Mouse (Mus musculus): ENCODE data around the gene Tmem140. TPM values are rescaled to one million over a fixed set of nuclear protein-coding genes. Genes with fewer than 3 reads are reported as not detected.

Gene Tmem140
- polyA plus RNA-seq, 1 experiment from 2014 or later, result 1.8 TPM

- Histone ChIP-seq H3K9me3 (no peaks in the 10 kb centered on the region), H3K27ac (peak overlapping the region; percentile 73), H3K4me3 (no peak overlapping the region), H3K27me3 (ENCODE audit: insufficient read depth, poor library complexity, severe bottlenecking) (no peaks in the 10 kb centered on the region), H3K4me1 (peaks cover 60% of the 10 kb centered on the region), H3K36me3 (peaks cover 4% of the 10 kb centered on the region)
- DNase-seq (ENCODE audit: low spot score), result no peak
- WGBS, result 47% methylated on average over 13 of the region's 13 CpGs
Measured at GRCm38 (mm10) chr6:34869225-34869915, 6.4 kb downstream of the Tmem140 start.

- no peak for DNase-seq (ENCODE audit: low spot score)
- Histone ChIP-seq H3K4me1 (peaks cover 66% of the 10 kb centered on the region), H3K4me3 (no peak overlapping the region), H3K36me3 (peaks cover 4% of the 10 kb centered on the region), H3K27ac (peak overlapping the region; percentile 73), H3K9me3 (no peaks in the 10 kb centered on the region), H3K27me3 (ENCODE audit: insufficient read depth, poor library complexity, severe bottlenecking) (no peaks in the 10 kb centered on the region)
- WGBS, result 71% methylated on average over 5 of the region's 5 CpGs
Measured at GRCm38 (mm10) chr6:34870136-34870535, 7.2 kb downstream of the Tmem140 start.

- peak overlapping the region; percentile 73; the same call in 1 of the 2 replicates for H3K27ac ChIP-seq
- H3K4me1 ChIP-seq, result peaks cover 66% of the 10 kb centered on the region
- 83% methylated on average over 5 of the region's 5 CpGs for WGBS
Measured at GRCm38 (mm10) chr6:34870724-34871123, 7.8 kb downstream of the Tmem140 start.

GRCm38 (mm10) chr6:34871929-34872328 lies 9.0 kb downstream of the Tmem140 start:
- no peak for DNase-seq (ENCODE audit: low spot score)
- H3K27ac ChIP-seq, result peak overlapping the region; percentile 45; the same call in 1 of the 2 replicates
- peaks cover 68% of the 10 kb centered on the region for H3K4me1 ChIP-seq
- H3K27me3 ChIP-seq (ENCODE audit: insufficient read depth, poor library complexity, severe bottlenecking), result no peaks in the 10 kb centered on the region
- peaks cover 4% of the 10 kb centered on the region for H3K36me3 ChIP-seq
- no peaks in the 10 kb centered on the region for H3K9me3 ChIP-seq
- no peak overlapping the region for H3K4me3 ChIP-seq
- 92% methylated on average over 7 of the region's 7 CpGs for WGBS

More at GRCm38 (mm10) chr6:34870724-34871123, 7.8 kb downstream of the Tmem140 start:
- Histone ChIP-seq H3K27me3 (ENCODE audit: insufficient read depth, poor library complexity, severe bottlenecking) (no peaks in the 10 kb centered on the region), H3K4me3 (no peak overlapping the region), H3K36me3 (peaks cover 4% of the 10 kb centered on the region), H3K9me3 (no peaks in the 10 kb centered on the region)
- no peak for DNase-seq (ENCODE audit: low spot score)

GRCm38 (mm10) chr6:34872871-34873270 lies 9.9 kb downstream of the Tmem140 start:
- H3K27me3 ChIP-seq (ENCODE audit: insufficient read depth, poor library complexity, severe bottlenecking), result no peaks in the 10 kb centered on the region
- H3K36me3 ChIP-seq, result peaks cover 4% of the 10 kb centered on the region
- no peak for DNase-seq (ENCODE audit: low spot score)
- peaks cover 70% of the 10 kb centered on the region for H3K4me1 ChIP-seq
- peak overlapping the region; percentile 45; the same call in 1 of the 2 replicates for H3K27ac ChIP-seq
- H3K4me3 ChIP-seq, result no peak overlapping the region
- H3K9me3 ChIP-seq, result no peaks in the 10 kb centered on the region
- WGBS, result 86% methylated on average over 10 of the region's 10 CpGs

GRCm38 (mm10) chr6:34874101-34874921 lies 11.4 kb downstream of the Tmem140 start:
- 36% methylated on average over 21 of the region's 21 CpGs for WGBS
- no peak for DNase-seq (ENCODE audit: low spot score)
- Histone ChIP-seq H3K9me3 (no peaks in the 10 kb centered on the region), H3K4me1 (peaks cover 69% of the 10 kb centered on the region), H3K4me3 (no peak overlapping the region), H3K27ac (peak overlapping the region; percentile 96), H3K36me3 (peaks cover 4% of the 10 kb centered on the region), H3K27me3 (ENCODE audit: insufficient read depth, poor library complexity, severe bottlenecking) (no peaks in the 10 kb centered on the region)

- Histone ChIP-seq H3K36me3 (peaks cover 13% of the 10 kb centered on the region), H3K4me3 (no peak overlapping the region), H3K27ac (peak overlapping the region; percentile 96), H3K27me3 (ENCODE audit: insufficient read depth, poor library complexity, severe bottlenecking) (no peaks in the 10 kb centered on the region), H3K9me3 (no peaks in the 10 kb centered on the region), H3K4me1 (peaks cover 59% of the 10 kb centered on the region)
- WGBS, result 79% methylated on average over 15 of the region's 15 CpGs
- DNase-seq (ENCODE audit: low spot score), result no peak
Measured at GRCm38 (mm10) chr6:34875268-34875761, 12.4 kb downstream of the Tmem140 start.

- H3K36me3 ChIP-seq, result peaks cover 22% of the 10 kb centered on the region
- DNase-seq (ENCODE audit: low spot score), result no peak
- H3K27me3 ChIP-seq (ENCODE audit: insufficient read depth, poor library complexity, severe bottlenecking), result no peaks in the 10 kb centered on the region
- H3K27ac ChIP-seq, result peak overlapping the region; percentile 96
- H3K4me1 ChIP-seq, result peaks cover 52% of the 10 kb centered on the region
- H3K4me3 ChIP-seq, result peak overlapping the region; percentile 78; the same call in 1 of the 2 replicates
- WGBS, result 21% methylated on average over 12 of the region's 12 CpGs
- no peaks in the 10 kb centered on the region for H3K9me3 ChIP-seq
Measured at GRCm38 (mm10) chr6:34875966-34876834, 13.3 kb downstream of the Tmem140 start.

GRCm38 (mm10) chr6:34876835-34877156 lies 13.8 kb downstream of the Tmem140 start:
- Histone ChIP-seq H3K27ac (peak overlapping the region; percentile 96), H3K4me3 (peak overlapping the region; percentile 78), H3K4me1 (peaks cover 51% of the 10 kb centered on the region), H3K9me3 (no peaks in the 10 kb centered on the region), H3K27me3 (ENCODE audit: insufficient read depth, poor library complexity, severe bottlenecking) (no peaks in the 10 kb centered on the region), H3K36me3 (peaks cover 25% of the 10 kb centered on the region)
- DNase-seq (ENCODE audit: low spot score), result peak; percentile 78
- 26% methylated on average over 2 of the region's 2 CpGs for WGBS

GRCm38 (mm10) chr6:34877509-34878321 lies 14.8 kb downstream of the Tmem140 start, which contains the start of gene Cyren:
TSS of gene Cyren (minus strand) at chr6:34878060.
- peak within 1 kb of the TSS; percentile 78 for H3K4me3 ChIP-seq
- H3K9me3 ChIP-seq, result no peaks in the 10 kb centered on the region
- H3K27ac ChIP-seq, result peak within 1 kb of the TSS; percentile 96
- H3K36me3 ChIP-seq, result peaks cover 35% of the 10 kb centered on the region
- WGBS, result under 1% methylated on average over 56 of the region's 56 CpGs
- H3K4me1 ChIP-seq, result peaks cover 50% of the 10 kb centered on the region
- peak; percentile 96 for DNase-seq (ENCODE audit: low spot score)
- no peaks in the 10 kb centered on the region for H3K27me3 ChIP-seq (ENCODE audit: insufficient read depth, poor library complexity, severe bottlenecking)

- DNase-seq (ENCODE audit: low spot score), result no peak
- H3K27me3 ChIP-seq (ENCODE audit: insufficient read depth, poor library complexity, severe bottlenecking), result no peaks in the 10 kb centered on the region
- WGBS, result 88% methylated on average over 16 of the region's 16 CpGs
- peaks cover 42% of the 10 kb centered on the region for H3K4me1 ChIP-seq
- peaks cover 37% of the 10 kb centered on the region for H3K36me3 ChIP-seq
- no peak overlapping the region for H3K4me3 ChIP-seq
- no peak overlapping the region for H3K27ac ChIP-seq
- no peaks in the 10 kb centered on the region for H3K9me3 ChIP-seq
Measured at GRCm38 (mm10) chr6:34879101-34879740, 16.3 kb downstream of the Tmem140 start.
